In the genomic region with DNA sequence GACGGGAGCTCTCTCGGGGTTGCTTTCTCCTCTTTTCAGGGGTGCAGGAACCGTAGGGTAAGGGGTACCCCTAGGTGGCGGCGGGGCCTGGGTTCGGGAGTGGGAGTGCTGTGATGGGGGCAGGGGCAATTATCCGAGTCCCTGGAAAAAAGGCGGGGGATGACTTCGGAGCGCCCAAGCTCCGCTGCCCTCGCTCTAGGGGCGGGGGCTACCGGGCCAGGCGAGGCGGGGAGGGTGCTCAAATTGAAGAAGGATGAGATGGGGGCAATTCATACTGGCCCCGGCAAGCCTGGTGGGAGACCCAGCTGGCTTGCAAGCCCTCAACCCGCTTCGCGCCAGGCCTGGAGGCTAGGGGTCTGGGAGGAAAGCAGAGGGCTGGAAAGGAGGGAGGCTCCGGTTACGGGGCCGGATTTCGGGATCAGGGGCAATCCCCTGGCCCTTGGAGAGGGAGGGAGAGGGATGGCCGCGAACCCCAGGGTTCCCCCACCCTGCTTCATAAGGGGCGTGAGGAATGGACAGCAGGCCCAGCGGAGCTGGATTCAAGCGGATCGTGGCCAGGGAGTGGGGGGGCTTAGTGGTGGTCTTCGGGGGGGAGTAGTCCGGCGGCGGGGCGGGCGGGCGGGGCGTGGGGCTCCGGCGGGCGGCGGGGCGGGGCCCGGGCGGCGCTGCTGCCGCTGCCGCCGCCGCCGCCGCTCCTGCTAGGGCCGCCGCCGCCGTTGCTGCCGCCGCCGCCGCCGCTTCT, we compare ENCODE assay signal across 8 mouse cellular contexts. TPM values are rescaled to one million over a fixed set of nuclear protein-coding genes. Genes with fewer than 3 reads are reported as not detected.
DNase-seq lines count a peak whose midpoint lies in the region; ATAC-seq and TF ChIP-seq lines count a peak whose summit lies in the region.

No protein-coding gene starts in this region.

- H3K4me2 ChIP-seq in forebrain, embryonic 13.5 days, result peak overlapping the region; percentile 72
- H3K4me2 ChIP-seq in hindbrain, postnatal 0 days (ENCODE audit: low read depth, low read length), result peak overlapping the region; percentile 61
- H3K4me2 ChIP-seq in liver, embryonic 14.5 days (ENCODE audit: low read depth), result peak overlapping the region; percentile 79

- H3K4me3 ChIP-seq in bone marrow, adult 2 months (replicated peaks; ENCODE audit: control insufficient read depth, low read depth, low read length), result peak overlapping the region; percentile 84
- H3K4me3 ChIP-seq in forebrain, embryonic 13.5 days, result peak overlapping the region; percentile 58
- H3K4me3 ChIP-seq in hindbrain, postnatal 0 days (ENCODE audit: low read length), result peak overlapping the region; percentile 54
- peak overlapping the region; percentile 68 to 69 for H3K4me3 ChIP-seq in liver, embryonic 14.5 days (ENCODE audit: insufficient read depth in 1 of 2, low read depth in 2 of 2, low read length in 2 of 2)

- no peak for TF ChIP-seq POLR2A in bone marrow, adult 2 months (IDR thresholded peaks at IDR 0.05; ENCODE audit: borderline replicate concordance, control insufficient read depth, low read depth, low read length)

- H3K9ac ChIP-seq in forebrain, embryonic 13.5 days, result peak overlapping the region; percentile 73
- H3K9ac ChIP-seq in hindbrain, postnatal 0 days (replicated peaks; ENCODE audit: low read length), result peak overlapping the region; percentile 58
- H3K9ac ChIP-seq in liver, embryonic 14.5 days (replicated peaks), result peak overlapping the region; percentile 81

- H3K27me3 ChIP-seq in forebrain, embryonic 13.5 days, result no peaks in the 10 kb centered on the region
- H3K27me3 ChIP-seq in hindbrain, postnatal 0 days (ENCODE audit: insufficient read depth, low read length), result no peaks in the 10 kb centered on the region
- peaks cover 2% of the 10 kb centered on the region; the same call in 1 of the 2 replicates for H3K27me3 ChIP-seq in liver, embryonic 14.5 days (ENCODE audit: control insufficient read depth, insufficient read depth, low read length)

- no peaks in the 10 kb centered on the region for H3K36me3 ChIP-seq in forebrain, embryonic 13.5 days (ENCODE audit: poor library complexity, severe bottlenecking)
- H3K36me3 ChIP-seq in hindbrain, postnatal 0 days (ENCODE audit: insufficient read depth, low read length), result no peaks in the 10 kb centered on the region
- H3K36me3 ChIP-seq in liver, embryonic 14.5 days (replicated peaks; ENCODE audit: control insufficient read depth, insufficient read depth, low read depth), result no peaks in the 10 kb centered on the region

- intact Hi-C loops in left cerebral cortex, postnatal 36 days (cut with DNase I), result loop anchor here (5.0 kb wide), 1 partner anchor 138 kb away; a partner anchor contains a TSS

- DNase-seq in left cerebral cortex, postnatal 36 days (ENCODE audit: low spot score in 2 of 2), result peak; percentile 21 to 25
- no peak for DNase-seq in left cerebral cortex, adult 11 months (ENCODE audit: low spot score)
- DNase-seq in hindbrain, postnatal 0 days (ENCODE audit: low spot score), result no peak
- no peak for DNase-seq in liver, embryonic 14.5 days (ENCODE audit: low read depth in 3 of 3, low spot score in 3 of 3)
- peak; percentile 43 for DNase-seq in retina, embryonic 14.5 days (ENCODE audit: low spot score)
- no peak for DNase-seq in urinary bladder, postnatal 25 days (ENCODE audit: low spot score)

- H3K4me1 ChIP-seq in bone marrow, adult 2 months (ENCODE audit: control insufficient read depth, insufficient read depth, low read length), result no peaks in the 10 kb centered on the region
- peaks cover 15% of the 10 kb centered on the region; the same call in 1 of the 2 replicates for H3K4me1 ChIP-seq in forebrain, embryonic 13.5 days
- H3K4me1 ChIP-seq in hindbrain, postnatal 0 days (ENCODE audit: insufficient read depth, low read length), result no peaks in the 10 kb centered on the region
- peaks cover 3 to 10% of the 10 kb centered on the region in 2 experiments; a peak in 2 of 4 replicates for H3K4me1 ChIP-seq in liver, embryonic 14.5 days (replicated peaks; ENCODE audit: control insufficient read depth in 2 of 2, insufficient read depth in 2 of 2, low read length in 1 of 2)

- peak overlapping the region; percentile 9; the same call in 1 of the 2 replicates for H3K27ac ChIP-seq in bone marrow, adult 2 months (ENCODE audit: control insufficient read depth, insufficient read depth, low read depth, low read length, poor library complexity)
- peak overlapping the region; percentile 81 for H3K27ac ChIP-seq in forebrain, embryonic 13.5 days
- H3K27ac ChIP-seq in hindbrain, postnatal 0 days, result peak overlapping the region; percentile 69
- H3K27ac ChIP-seq in liver, embryonic 14.5 days, result 0 out of 2 replicates have a peak overlapping the region, but pooled peaks have one; percentile 78

- no peak for ATAC-seq in forebrain, embryonic 13.5 days
- peak; percentile 4; the same call in 1 of the 2 replicates for ATAC-seq in hindbrain, postnatal 0 days
- no peak for ATAC-seq in liver, embryonic 14.5 days (ENCODE audit: insufficient read depth)

- TF ChIP-seq EP300 in liver, embryonic 14.5 days (IDR thresholded peaks at IDR 0.05; ENCODE audit: low read depth), result no peak

- TF ChIP-seq CTCF in bone marrow, adult 2 months (IDR thresholded peaks at IDR 0.05; ENCODE audit: control insufficient read depth, insufficient read depth, low read length), result no peak
- TF ChIP-seq CTCF in hindbrain, postnatal 0 days (IDR thresholded peaks at IDR 0.05; ENCODE audit: low read depth), result no peak
- no peak for TF ChIP-seq CTCF in liver, embryonic 14.5 days (IDR thresholded peaks at IDR 0.05; ENCODE audit: low read depth)

- no peaks in the 10 kb centered on the region for H3K9me3 ChIP-seq in forebrain, embryonic 13.5 days (replicated peaks)
- no peaks in the 10 kb centered on the region for H3K9me3 ChIP-seq in hindbrain, postnatal 0 days (ENCODE audit: low read length)
- H3K9me3 ChIP-seq in liver, embryonic 14.5 days (ENCODE audit: control insufficient read depth, low read length), result no peaks in the 10 kb centered on the region

- WGBS in bone marrow, adult 2 months, result 7% methylated on average over 52 of the region's 61 CpGs
- WGBS in forebrain, embryonic 13.5 days, result 20% methylated on average over 18 of the region's 61 CpGs
- WGBS in hindbrain, postnatal 0 days, result 28% methylated on average over 39 of the region's 61 CpGs
- 8% methylated on average over 30 of the region's 61 CpGs for WGBS in liver, embryonic 14.5 days (ENCODE audit: insufficient replicate concordance)

RNA-seq across cellular contexts. Expression of a gene that starts 3.7 kb away (rescaled TPM):
- total RNA-seq in left cerebral cortex, postnatal 36 days (2021), result 10 to 100 TPM; 17.9 to 20.4 TPM
- polyA plus RNA-seq in bone marrow, adult 2 months (2011; ENCODE audit: insufficient read depth, insufficient read length, low replicate concordance, missing spikeins), result 15.3 and 27.3 TPM in 2 replicates
- 6.5 and 6.6 TPM in 2 replicates for polyA plus RNA-seq in forebrain, embryonic 13.5 days (2015; fragmentation: Nextera tagmentation; extraction: Ambion mirVana)
- 7.8 and 8.5 TPM in 2 replicates for total RNA-seq in hindbrain, postnatal 0 days (2014; rRNA removed)
- 3.3 and 4.0 TPM in 2 replicates for polyA plus RNA-seq in hindbrain, postnatal 0 days (2015; fragmentation: Nextera tagmentation; extraction: Ambion mirVana)
- 2.1 and 2.3 TPM in 2 replicates for polyA plus RNA-seq in liver, embryonic 14.5 days (2012; rRNA removed)
- 3.5 and 3.9 TPM in 2 replicates for polyA plus RNA-seq in liver, embryonic 14.5 days (2014; fragmentation: Nextera tagmentation; extraction: Ambion mirVana)

Comparison
In these comparisons a context has a peak if more than half of its experiments do, and no peak if none do; other contexts are left out.
1. DNase-seq: peak in left cerebral cortex, postnatal 36 days (2 of 2) and retina, embryonic 14.5 days (single experiment); none in left cerebral cortex, adult 11 months (single experiment), hindbrain, postnatal 0 days (single experiment), liver, embryonic 14.5 days (0 of 3) and urinary bladder, postnatal 25 days (single experiment).
2. H3K27ac ChIP-seq: peak in every context shown above with its lines; median percentile 81 in forebrain, embryonic 13.5 days; 78 in liver, embryonic 14.5 days; 69 in hindbrain, postnatal 0 days; 9 in bone marrow, adult 2 months.
3. Peak in every context shown above with its lines, with median percentiles within 50 percentile points of each other: H3K4me3 ChIP-seq, H3K4me2 ChIP-seq and H3K9ac ChIP-seq.